ENCODE assay signal across 8 mouse cellular contexts in genomic region chr9:44288076-44288958, GRCm38 (mm10). TPM values are rescaled to one million over a fixed set of nuclear protein-coding genes. Genes with fewer than 3 reads are reported as not detected.
DNase-seq lines count a peak whose midpoint lies in the region; ATAC-seq and TF ChIP-seq lines count a peak whose summit lies in the region.

Gene Abcg4, minus strand, starts transcription at chr9:44288615.

- H3K9ac ChIP-seq in lung, embryonic 15.5 days: peak within 1 kb of the TSS; percentile 47
- H3K9ac ChIP-seq in forebrain, postnatal 0 days: peak within 1 kb of the TSS; percentile 90
- peak within 1 kb of the TSS; percentile 92 for H3K9ac ChIP-seq in liver, embryonic 15.5 days

- TF ChIP-seq POLR2A in cerebellum, adult 2 months (IDR thresholded peaks at IDR 0.05; ENCODE audit: borderline replicate concordance, insufficient read depth, low read length): peak; percentile 39; the same call in 1 of the 2 replicates

- H3K4me1 ChIP-seq in lung, embryonic 15.5 days: peaks cover 24% of the 10 kb centered on the region
- H3K4me1 ChIP-seq in cerebellum, adult 2 months (ENCODE audit: control insufficient read depth, insufficient read depth, low read length): peaks cover 12% of the 10 kb centered on the region
- peaks cover 11% of the 10 kb centered on the region; the same call in 1 of the 2 replicates for H3K4me1 ChIP-seq in forebrain, postnatal 0 days (ENCODE audit: insufficient read depth)
- H3K4me1 ChIP-seq in liver, embryonic 15.5 days (replicated peaks): peaks cover 73% of the 10 kb centered on the region

- H3K27ac ChIP-seq in lung, embryonic 15.5 days: no peak within 1 kb of the TSS
- peak within 1 kb of the TSS; percentile 66 for H3K27ac ChIP-seq in cerebellum, adult 2 months (ENCODE audit: insufficient read depth, low read length)
- peak within 1 kb of the TSS; percentile 77 for H3K27ac ChIP-seq in forebrain, postnatal 0 days (ENCODE audit: low read depth, low read length)
- peak within 1 kb of the TSS; percentile 89 for H3K27ac ChIP-seq in liver, embryonic 15.5 days (replicated peaks)

- no peak for TF ChIP-seq CTCF in cerebellum, adult 2 months (IDR thresholded peaks at IDR 0.05; ENCODE audit: borderline replicate concordance, insufficient read depth, low read depth, low read length)
- TF ChIP-seq CTCF in forebrain, postnatal 0 days (IDR thresholded peaks at IDR 0.05; ENCODE audit: low read depth): no peak

- H3K27me3 ChIP-seq in lung, embryonic 15.5 days: peaks cover 32% of the 10 kb centered on the region
- no peaks in the 10 kb centered on the region for H3K27me3 ChIP-seq in cerebellum, adult 2 months (ENCODE audit: control insufficient read depth, insufficient read depth, low read length)
- no peaks in the 10 kb centered on the region for H3K27me3 ChIP-seq in forebrain, postnatal 0 days (ENCODE audit: insufficient read depth, low read length)
- H3K27me3 ChIP-seq in liver, embryonic 15.5 days: peaks cover 15% of the 10 kb centered on the region; the same call in 1 of the 2 replicates

- no peak for DNase-seq in lung, postnatal 25 days (ENCODE audit: low spot score)
- DNase-seq in cerebellum, adult 2 months: peak; percentile 72 to 82
- peak; percentile 70 for DNase-seq in forebrain, postnatal 0 days
- DNase-seq in kidney, postnatal 10 days: peak; percentile 50
- peak; percentile 59 to 68 for DNase-seq in right cerebral cortex, adult 2 months (ENCODE audit: low spot score in 2 of 2)
- DNase-seq in gastrocnemius, adult 8-10 months (ENCODE audit: low spot score in 2 of 2): no peak

- peaks cover 26% of the 10 kb centered on the region for H3K36me3 ChIP-seq in lung, embryonic 15.5 days
- peaks cover 21% of the 10 kb centered on the region for H3K36me3 ChIP-seq in forebrain, postnatal 0 days (ENCODE audit: insufficient read depth)
- H3K36me3 ChIP-seq in liver, embryonic 15.5 days (replicated peaks): peaks cover 55% of the 10 kb centered on the region

- peak within 1 kb of the TSS; percentile 59 for H3K4me3 ChIP-seq in lung, embryonic 15.5 days
- peak within 1 kb of the TSS; percentile 93 for H3K4me3 ChIP-seq in cerebellum, adult 2 months (replicated peaks; ENCODE audit: insufficient read depth, low read depth, low read length)
- peak within 1 kb of the TSS; percentile 88 for H3K4me3 ChIP-seq in forebrain, postnatal 0 days (ENCODE audit: low read depth, low read length)
- peak within 1 kb of the TSS; percentile 77 for H3K4me3 ChIP-seq in liver, embryonic 15.5 days (replicated peaks)

- peak within 1 kb of the TSS; percentile 97 for H3K4me2 ChIP-seq in lung, embryonic 15.5 days
- peak within 1 kb of the TSS; percentile 77 for H3K4me2 ChIP-seq in forebrain, postnatal 0 days (ENCODE audit: low read depth)
- peak within 1 kb of the TSS; percentile 78 for H3K4me2 ChIP-seq in liver, embryonic 15.5 days

- no peaks in the 10 kb centered on the region for H3K9me3 ChIP-seq in lung, embryonic 15.5 days
- no peaks in the 10 kb centered on the region for H3K9me3 ChIP-seq in forebrain, postnatal 0 days (ENCODE audit: low read length)
- H3K9me3 ChIP-seq in liver, embryonic 15.5 days (replicated peaks): no peaks in the 10 kb centered on the region

- WGBS in lung, embryonic 15.5 days: 2% methylated on average over 38 of the region's 38 CpGs
- under 1% methylated on average over 38 of the region's 38 CpGs for WGBS in cerebellum, adult 2 months
- 2% methylated on average over 38 of the region's 38 CpGs for WGBS in forebrain, postnatal 0 days
- WGBS in liver, embryonic 15.5 days (ENCODE audit: insufficient replicate concordance): under 1% methylated on average over 38 of the region's 38 CpGs

- ATAC-seq in lung, embryonic 15.5 days (ENCODE audit: borderline replicate concordance, extremely low read depth, low FRiP score, low TSS enrichment): peak; percentile 68; the same call in 1 of the 2 replicates
- peak; percentile 77 for ATAC-seq in forebrain, postnatal 0 days
- peak; percentile 86 for ATAC-seq in liver, embryonic 15.5 days (ENCODE audit: insufficient read depth)

RNA-seq across cellular contexts. Expression of gene Abcg4, which starts in this region (rescaled TPM):
- 1.8 and 2.0 TPM in 2 replicates for polyA plus RNA-seq in lung, embryonic 15.5 days (2015; fragmentation: Nextera tagmentation; extraction: Ambion mirVana)
- polyA plus RNA-seq in cerebellum, adult 2 months (2012; rRNA removed): 105 and 120 TPM in 2 replicates
- 30.6 and 45.2 TPM in 2 replicates for total RNA-seq in forebrain, postnatal 0 days (2014; rRNA removed)
- polyA plus RNA-seq in forebrain, postnatal 0 days (2015; fragmentation: Nextera tagmentation; extraction: Ambion mirVana): 15.2 and 20.4 TPM in 2 replicates
- polyA plus RNA-seq in liver, embryonic 15.5 days (2015; fragmentation: Nextera tagmentation; extraction: Ambion mirVana): 16.4 and 18.6 TPM in 2 replicates
- total RNA-seq in gastrocnemius, adult 8-10 months (2022): under 1 TPM; 0.12 to 0.70 (median 0.30) TPM

Comparison
In these comparisons a context has a peak if more than half of its experiments do, and no peak if none do; other contexts are left out.
1. RNA of gene Abcg4 (total RNA-seq): 30.6 to 45.2 TPM in forebrain, postnatal 0 days; 0.12 to 0.70 TPM in gastrocnemius, adult 8-10 months; every median in the first group is over 10 times any median in the second.
2. DNase-seq: peak in cerebellum, adult 2 months (2 of 2), forebrain, postnatal 0 days (single experiment), kidney, postnatal 10 days (single experiment) and right cerebral cortex, adult 2 months (2 of 2); none in lung, postnatal 25 days (single experiment) and gastrocnemius, adult 8-10 months (0 of 2).
3. Peak in every context shown above with its lines, with median percentiles within 50 percentile points of each other: ATAC-seq, H3K4me2 ChIP-seq, H3K4me3 ChIP-seq and H3K9ac ChIP-seq.